ENCODE assay signal across 12 mouse cellular contexts in genomic region chr9:67886981-67887720, GRCm38 (mm10). TPM values are rescaled to one million over a fixed set of nuclear protein-coding genes. Genes with fewer than 3 reads are reported as not detected.
DNase-seq lines count a peak whose midpoint lies in the region; ATAC-seq and TF ChIP-seq lines count a peak whose summit lies in the region.
"Had no signal": no experiment of that assay in that cellular context is flagged by ENCODE, and none has a peak within 500 bp of the region (broad histone marks: within the 10 kb centered on the region; RNA-seq: fewer than 3 reads in every experiment).

No protein-coding gene starts in this region.

- peak; percentile 12 for DNase-seq in liver, adult 2 months (ENCODE audit: extremely low read depth, low read depth, low spot score)
- DNase-seq in liver, embryonic 11.5 days (ENCODE audit: low spot score), result no peak
- DNase-seq in R1 (ENCODE audit: low read depth, low spot score), result peak; percentile 81
- peak; percentile 48 for DNase-seq in heart, adult 8-10 months (ENCODE audit: low spot score)
- peak; percentile 33 to 73 for DNase-seq in lung, postnatal 4 days
- no peak for DNase-seq in left cerebral cortex, postnatal 14 days (ENCODE audit: low spot score in 2 of 2)
- DNase-seq in layer of hippocampus, adult 2 months (ENCODE audit: low spot score in 2 of 2), result no peak
- DNase-seq in right cerebral cortex, postnatal 4 days, result no peak
- DNase-seq: spleen, adult 18-20 months had no signal

- no peak for TF ChIP-seq CTCF in liver, adult 2 months (IDR thresholded peaks at IDR 0.05; ENCODE audit: low read depth, low read length)
- TF ChIP-seq CTCF in layer of hippocampus, adult 2 months (conservative IDR thresholded peaks at IDR 0.05), result no peak

- H3K4me1 ChIP-seq in liver, adult 2 months (ENCODE audit: control insufficient read depth, insufficient read depth, low read length), result no peaks in the 10 kb centered on the region
- no peaks in the 10 kb centered on the region for H3K4me1 ChIP-seq in liver, embryonic 11.5 days (replicated peaks; ENCODE audit: control insufficient read depth, insufficient read depth, low read length)
- H3K4me1 ChIP-seq: midbrain, embryonic 13.5 days had no signal

- 91% methylated on average over 4 of the region's 4 CpGs for WGBS in liver, adult 2 months
- WGBS in liver, embryonic 11.5 days, result 80% methylated on average over 4 of the region's 4 CpGs

- intact Hi-C loops in left cerebral cortex, postnatal 14 days (cut with DNase I), result no loop called here

- no peak overlapping the region for H3K4me3 ChIP-seq in liver, adult 2 months (ENCODE audit: insufficient read depth, low read depth, low read length)
- H3K4me3 ChIP-seq in liver, embryonic 11.5 days (ENCODE audit: low read depth, low read length), result no peak overlapping the region
- no peak overlapping the region for H3K4me3 ChIP-seq in layer of hippocampus, adult 2 months
- H3K4me3 ChIP-seq: liver, embryonic 12.5 days; midbrain, embryonic 13.5 days had no signal

- no peak overlapping the region for H3K4me2 ChIP-seq in liver, embryonic 11.5 days
- H3K4me2 ChIP-seq: liver, embryonic 12.5 days; midbrain, embryonic 13.5 days had no signal

- TF ChIP-seq POLR2A in liver, adult 2 months (IDR thresholded peaks at IDR 0.05; ENCODE audit: extremely low read depth, insufficient read depth, low read length), result no peak

- no peaks in the 10 kb centered on the region for H3K79me2 ChIP-seq in liver, adult 2 months (ENCODE audit: control insufficient read depth, insufficient read depth, low read length)

- no peak overlapping the region for H3K27ac ChIP-seq in liver, adult 2 months (replicated peaks; ENCODE audit: insufficient read depth, low read depth, low read length)
- H3K27ac ChIP-seq in liver, embryonic 11.5 days (ENCODE audit: low read depth, low read length), result no peak overlapping the region
- H3K27ac ChIP-seq in layer of hippocampus, adult 2 months, result no peak overlapping the region
- H3K27ac ChIP-seq: hindbrain, postnatal 0 days; liver, embryonic 12.5 days; midbrain, embryonic 13.5 days had no signal

- no peak overlapping the region for H3K9ac ChIP-seq in liver, adult 2 months (ENCODE audit: low read depth, low read length)
- no peak overlapping the region for H3K9ac ChIP-seq in liver, embryonic 11.5 days (ENCODE audit: low read depth, low read length)
- H3K9ac ChIP-seq: liver, embryonic 12.5 days; midbrain, embryonic 13.5 days had no signal

- H3K9me3 ChIP-seq in liver, embryonic 11.5 days (ENCODE audit: control insufficient read depth, low read length), result no peaks in the 10 kb centered on the region
- H3K9me3 ChIP-seq: liver, embryonic 12.5 days; midbrain, embryonic 13.5 days had no signal

- no peak for ATAC-seq in liver, embryonic 11.5 days (replicated peaks; ENCODE audit: low FRiP score)
- ATAC-seq: hindbrain, postnatal 0 days; liver, embryonic 12.5 days; midbrain, embryonic 13.5 days had no signal

- H3K27me3 ChIP-seq in liver, adult 2 months (ENCODE audit: control insufficient read depth, insufficient read depth, low read length), result no peaks in the 10 kb centered on the region
- H3K27me3 ChIP-seq in liver, embryonic 11.5 days (replicated peaks; ENCODE audit: control insufficient read depth, insufficient read depth, low read length), result no peaks in the 10 kb centered on the region
- H3K27me3 ChIP-seq: liver, embryonic 12.5 days; midbrain, embryonic 13.5 days had no signal

- H3K36me3 ChIP-seq in liver, adult 2 months (ENCODE audit: control insufficient read depth, insufficient read depth, low read length), result peaks cover 49% of the 10 kb centered on the region
- H3K36me3 ChIP-seq in liver, embryonic 11.5 days (ENCODE audit: control insufficient read depth, insufficient read depth, low read length), result peaks cover 10% of the 10 kb centered on the region

RNA-seq across cellular contexts. Expression of gene Vps13c, which starts 47.0 kb away (rescaled TPM):
- 29.7 and 34.6 TPM in 2 replicates for total RNA-seq in liver, adult 2 months (2014; rRNA removed)
- 4.8 and 4.9 TPM in 2 replicates for polyA plus RNA-seq in liver, adult 2 months (2012; rRNA removed)
- 13.5 and 14.7 TPM in 2 replicates for polyA plus RNA-seq in liver, embryonic 11.5 days (2014; fragmentation: Nextera tagmentation; extraction: Ambion mirVana)
- total RNA-seq in heart, adult 8-10 months (2022), result 10 to 100 TPM; 48.5 to 54.4 (median 52.0) TPM
- 10 to 100 TPM; 62.3 to 66.2 TPM for total RNA-seq in left cerebral cortex, postnatal 14 days (2021)
- 100 to 1,000 TPM; 113 to 121 TPM for total RNA-seq in layer of hippocampus, adult 2 months (2021)

RNA-seq across cellular contexts. Expression of gene C2cd4a, which starts 55.0 kb away (rescaled TPM):
- not detected in 2 replicates for total RNA-seq in liver, adult 2 months (2014; rRNA removed)
- polyA plus RNA-seq in liver, adult 2 months (2012; rRNA removed), result 0.07 TPM in 1 of 2 replicates, not detected in the other
- 2.6 and 4.2 TPM in 2 replicates for polyA plus RNA-seq in liver, embryonic 11.5 days (2014; fragmentation: Nextera tagmentation; extraction: Ambion mirVana)
- not detected for total RNA-seq in heart, adult 8-10 months (2022)
- under 1 TPM in 1 of 2 experiments, not detected in 1; 0.59 TPM for total RNA-seq in left cerebral cortex, postnatal 14 days (2021)
- 1 to 10 TPM; 3.1 to 3.8 TPM for total RNA-seq in layer of hippocampus, adult 2 months (2021)

Comparison
In these comparisons a context has a peak if more than half of its experiments do, and no peak if none do; other contexts are left out.
1. DNase-seq: peak in liver, adult 2 months (single experiment), R1 (single experiment), heart, adult 8-10 months (single experiment) and lung, postnatal 4 days (2 of 2); none in liver, embryonic 11.5 days (single experiment), left cerebral cortex, postnatal 14 days (0 of 2), layer of hippocampus, adult 2 months (0 of 2) and right cerebral cortex, postnatal 4 days (single experiment).